Mouse (Mus musculus) kidney, postnatal 25 days (tissue): ENCODE measurements around the gene Zbtb8os.

Experiments
- DNase-seq, 2 experiments: peaks; one replicate each; pipeline ENCODE4 v3.0.0; 2021; ENCODE audit warnings: mixed read lengths in 2 of 2

Gene Zbtb8os

GRCm38 (mm10) chr4:129377601-129378390 is 42.3 kb downstream of the Zbtb8os start, which contains the start of gene Zbtb8a:
TSS of gene Zbtb8a (minus strand) at chr4:129378116.
- peak; percentile 47 to 70 for DNase-seq

GRCm38 (mm10) chr4:129379805-129380204 is 44.3 kb downstream of the Zbtb8os start:
- DNase-seq: no peak

GRCm38 (mm10) chr4:129381148-129381547 is 45.7 kb downstream of the Zbtb8os start:
- DNase-seq: no peak

- no peak for DNase-seq
Measured at GRCm38 (mm10) chr4:129382029-129382428, 46.5 kb downstream of the Zbtb8os start.

GRCm38 (mm10) chr4:129382488-129382887 is 47.0 kb downstream of the Zbtb8os start:
- peak in 1 of 2 experiments; percentile 16 for DNase-seq

- peak in 1 of 2 experiments; percentile 16 for DNase-seq
Measured at GRCm38 (mm10) chr4:129383586-129383985, 48.1 kb downstream of the Zbtb8os start.

- peak; percentile 44 to 62 for DNase-seq
Measured at GRCm38 (mm10) chr4:129384440-129384839, 48.9 kb downstream of the Zbtb8os start.

- DNase-seq: no peak
Measured at GRCm38 (mm10) chr4:129385685-129386084, 50.2 kb downstream of the Zbtb8os start.

- no peak for DNase-seq
Measured at GRCm38 (mm10) chr4:129386269-129386946, 50.9 kb downstream of the Zbtb8os start.

GRCm38 (mm10) chr4:129386989-129387388 is 51.5 kb downstream of the Zbtb8os start:
- DNase-seq: no peak

GRCm38 (mm10) chr4:129388404-129388803 is 52.9 kb downstream of the Zbtb8os start:
- DNase-seq: no peak

- no peak for DNase-seq
Measured at GRCm38 (mm10) chr4:129390216-129390743, 54.8 kb downstream of the Zbtb8os start.

GRCm38 (mm10) chr4:129390936-129391557 is 55.6 kb downstream of the Zbtb8os start:
- no peak for DNase-seq

- DNase-seq: no peak
Measured at GRCm38 (mm10) chr4:129394089-129394870, 58.8 kb downstream of the Zbtb8os start.

GRCm38 (mm10) chr4:129396960-129397359 is 61.5 kb downstream of the Zbtb8os start:
- DNase-seq: no peak

GRCm38 (mm10) chr4:129399813-129400212 is 64.3 kb downstream of the Zbtb8os start:
- DNase-seq: no peak
